Mouse (Mus musculus) kidney, adult 8-10 months (tissue): ENCODE results near the gene Tekt5.

Source experiments
- DNase-seq, 2 experiments: peaks; one replicate each; pipeline ENCODE4 v3.0.0; 2022

Gene Tekt5

DNA sequence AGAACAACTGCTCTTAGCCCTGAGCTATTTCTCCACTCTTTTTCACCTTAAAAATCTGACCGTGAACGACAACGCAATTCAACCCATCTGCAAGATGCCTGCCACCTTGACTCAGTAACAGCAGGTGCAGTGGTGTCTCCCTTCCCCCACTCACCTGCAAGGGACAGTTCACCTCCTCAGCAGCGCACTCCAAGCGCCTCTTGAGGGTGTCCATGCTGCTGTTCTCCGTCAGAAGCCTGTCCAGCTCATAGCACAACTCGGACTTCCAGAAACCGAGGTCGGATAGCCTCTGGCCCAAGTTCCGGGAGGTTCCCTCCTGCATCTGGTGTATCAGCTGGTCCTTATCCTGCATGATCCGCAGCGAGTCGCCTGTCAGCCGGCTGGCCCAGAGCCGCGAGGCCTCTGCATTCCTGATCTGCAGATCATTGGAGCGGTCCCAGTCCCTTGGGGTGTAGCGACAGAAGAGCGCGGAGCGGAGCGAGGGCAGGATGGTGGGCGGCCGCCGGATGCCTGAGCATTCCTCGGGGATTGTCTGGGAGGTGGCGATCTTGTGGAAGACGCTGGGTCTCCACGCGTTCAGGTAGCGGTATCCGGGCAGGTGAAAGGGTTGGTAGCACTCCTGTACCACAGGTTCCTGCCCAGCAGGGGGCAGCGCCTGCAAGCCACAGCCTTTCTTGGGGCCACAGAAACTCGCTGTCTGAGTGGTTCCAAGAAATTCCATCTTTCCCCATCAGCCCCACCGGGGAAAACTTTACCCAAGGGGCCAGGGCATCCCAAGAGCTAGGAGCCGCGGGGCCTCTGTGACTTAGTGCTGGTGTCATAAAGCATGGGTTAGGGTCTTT, at the start of gene Tekt5:
Gene Tekt5 (minus strand): TSS at position 792 of the 842 bp plus-strand sequence.
- peak; percentile 46 to 63 for DNase-seq

DNA sequence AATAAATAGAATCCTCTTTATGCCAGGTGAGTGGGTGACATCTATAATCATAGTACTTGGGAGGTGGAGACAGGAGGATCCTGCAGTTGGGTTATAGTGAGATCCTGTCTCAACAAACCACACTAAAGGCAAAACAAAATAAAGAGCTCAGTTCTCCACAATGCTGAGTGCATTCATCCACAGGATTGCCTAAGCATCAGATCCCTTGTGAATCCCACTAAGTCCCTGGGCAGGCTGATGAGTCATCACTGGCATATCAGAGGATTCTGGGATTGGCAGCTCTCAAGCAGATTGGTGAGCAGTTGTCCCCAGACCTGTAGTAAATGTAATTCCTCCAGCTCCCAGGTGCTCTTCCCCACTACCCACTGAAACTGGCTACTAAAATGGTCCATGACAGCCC, 48.4 kb upstream of the Tekt5 start:
- DNase-seq, result no peak

DNA sequence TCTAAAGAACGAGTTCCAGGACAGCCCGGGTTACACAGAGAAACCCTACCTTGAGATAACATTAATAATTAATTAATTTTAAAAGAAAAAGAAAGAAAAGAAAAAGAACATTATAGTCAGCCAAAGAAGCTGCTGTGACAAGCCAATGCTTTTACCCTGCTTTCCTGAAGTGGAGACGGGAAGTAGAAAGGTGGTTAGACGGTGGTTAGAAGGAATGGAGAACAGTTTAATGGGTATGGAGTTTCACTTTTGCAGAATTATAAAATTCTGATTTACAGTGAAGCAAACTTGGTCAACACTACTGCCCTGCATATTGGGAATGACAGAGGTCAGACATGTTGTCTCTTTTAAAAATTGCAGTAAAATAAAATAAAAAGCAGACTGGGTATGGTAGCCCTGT, 46.5 kb upstream of the Tekt5 start:
- DNase-seq, result no peak

DNA sequence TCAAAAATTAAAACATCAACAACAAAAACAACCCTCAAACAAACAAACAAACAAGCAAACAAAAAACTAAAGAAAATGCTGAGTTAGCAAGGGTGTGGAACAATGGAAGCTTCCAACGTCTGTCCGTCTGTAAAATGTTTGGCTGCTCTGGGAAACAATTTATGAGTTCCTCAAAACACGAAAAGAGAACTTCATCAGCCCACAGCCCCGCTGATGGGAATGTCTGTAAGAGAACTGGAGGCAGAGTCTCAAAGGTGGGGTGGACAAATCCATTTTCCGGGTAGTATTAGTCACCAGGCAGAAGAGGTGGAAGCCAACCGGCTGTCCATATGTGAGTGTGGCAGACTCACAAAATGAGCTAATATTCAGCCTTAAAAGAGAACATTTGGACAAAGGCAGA, 46.0 kb upstream of the Tekt5 start:
- no peak for DNase-seq

DNA sequence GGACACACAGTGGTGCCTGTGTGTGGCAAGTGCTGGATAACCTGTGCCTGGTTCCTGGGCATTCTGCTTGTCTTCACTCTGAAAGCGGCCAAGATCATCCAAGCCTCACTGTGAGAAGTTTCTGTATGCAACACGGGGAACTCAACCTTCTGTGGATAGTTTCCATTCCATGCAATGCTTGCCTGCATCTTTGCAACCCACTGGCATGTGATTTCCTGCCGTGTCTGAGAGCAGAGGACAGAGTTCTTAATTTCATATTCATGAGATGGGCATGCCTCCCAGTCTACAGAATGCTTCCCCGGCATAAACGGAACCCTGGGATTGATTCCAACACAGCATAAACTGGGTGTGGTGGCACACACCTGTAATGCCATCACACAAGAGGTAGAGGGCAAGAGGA, 42.8 kb upstream of the Tekt5 start:
- DNase-seq, result no peak

DNA sequence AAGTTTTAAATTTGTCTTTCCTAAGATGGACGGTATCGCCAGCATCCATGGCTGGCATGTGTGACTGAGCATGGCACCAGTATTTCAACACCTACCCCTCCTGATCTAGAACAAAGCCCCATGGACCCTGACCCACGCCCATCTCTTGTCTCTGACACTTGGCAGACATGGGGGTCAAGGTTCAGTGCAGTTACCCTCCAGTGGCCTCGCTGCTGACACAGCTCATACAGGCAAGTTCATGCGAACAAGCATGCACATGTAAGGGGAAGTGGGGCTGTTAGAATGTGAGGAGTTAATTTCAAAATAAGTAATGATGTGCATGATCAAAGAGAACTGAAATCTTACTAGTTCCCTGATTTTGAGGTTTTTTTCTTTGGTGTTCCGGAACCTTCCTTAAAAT, 40.9 kb upstream of the Tekt5 start:
- peak; percentile 64 to 69 for DNase-seq

DNA sequence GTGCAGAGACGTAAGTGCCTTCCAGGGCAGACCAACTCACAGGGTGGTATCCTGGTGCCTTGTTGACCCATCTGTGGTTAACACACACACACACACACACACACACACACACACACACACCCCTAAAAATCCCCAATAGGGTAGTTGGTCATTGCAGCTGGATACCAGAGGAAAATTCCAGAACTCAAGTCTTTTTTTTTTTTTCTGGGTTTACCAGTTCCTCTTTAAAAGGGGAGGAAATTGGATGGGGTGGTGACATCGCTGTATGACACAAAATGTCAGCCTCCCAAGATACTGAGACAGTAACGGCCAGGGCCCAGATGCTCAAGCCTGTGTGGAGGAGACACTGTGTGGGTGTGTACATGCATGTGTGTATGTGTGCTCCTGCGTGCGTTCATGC, 38.1 kb upstream of the Tekt5 start:
- no peak for DNase-seq

DNA sequence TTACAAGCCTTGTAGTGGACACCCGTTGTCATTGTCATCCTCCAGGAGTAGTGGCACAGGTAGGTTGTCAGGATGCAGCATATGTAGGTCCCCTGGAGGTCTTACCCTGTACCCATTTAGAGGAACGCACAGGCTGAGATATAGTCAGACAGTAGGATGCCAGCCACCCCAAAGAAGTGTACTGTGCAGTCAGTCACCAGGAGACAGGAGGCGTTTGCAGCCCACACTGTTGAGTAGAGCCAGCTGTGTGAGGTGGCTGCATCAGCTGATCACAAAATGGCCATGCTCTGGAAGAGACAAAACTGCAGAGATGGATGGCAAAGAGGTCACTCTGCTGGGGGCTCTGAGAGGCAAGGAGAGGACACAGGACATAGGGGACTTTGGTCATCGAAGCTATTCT, 37.1 kb upstream of the Tekt5 start:
- no peak for DNase-seq

DNA sequence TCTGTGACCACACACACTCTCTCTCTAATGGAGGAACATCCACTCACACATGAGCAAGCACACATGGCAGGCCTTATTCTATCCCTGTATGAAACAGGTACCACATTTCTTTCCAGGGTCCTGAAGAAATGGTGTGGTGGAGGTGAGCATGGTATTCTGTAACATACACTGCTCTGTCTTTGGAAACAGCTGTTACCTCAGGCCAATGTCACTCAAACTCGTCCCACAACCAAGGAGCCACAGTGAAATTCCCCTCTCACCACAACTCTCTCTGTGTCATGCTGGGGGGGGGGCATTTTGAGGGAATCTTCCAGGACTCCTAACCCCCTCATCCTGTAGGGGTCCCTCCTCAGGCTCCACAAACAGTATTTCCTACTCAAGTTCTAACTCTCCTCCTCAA, 36.6 kb upstream of the Tekt5 start:
- no peak for DNase-seq

DNA sequence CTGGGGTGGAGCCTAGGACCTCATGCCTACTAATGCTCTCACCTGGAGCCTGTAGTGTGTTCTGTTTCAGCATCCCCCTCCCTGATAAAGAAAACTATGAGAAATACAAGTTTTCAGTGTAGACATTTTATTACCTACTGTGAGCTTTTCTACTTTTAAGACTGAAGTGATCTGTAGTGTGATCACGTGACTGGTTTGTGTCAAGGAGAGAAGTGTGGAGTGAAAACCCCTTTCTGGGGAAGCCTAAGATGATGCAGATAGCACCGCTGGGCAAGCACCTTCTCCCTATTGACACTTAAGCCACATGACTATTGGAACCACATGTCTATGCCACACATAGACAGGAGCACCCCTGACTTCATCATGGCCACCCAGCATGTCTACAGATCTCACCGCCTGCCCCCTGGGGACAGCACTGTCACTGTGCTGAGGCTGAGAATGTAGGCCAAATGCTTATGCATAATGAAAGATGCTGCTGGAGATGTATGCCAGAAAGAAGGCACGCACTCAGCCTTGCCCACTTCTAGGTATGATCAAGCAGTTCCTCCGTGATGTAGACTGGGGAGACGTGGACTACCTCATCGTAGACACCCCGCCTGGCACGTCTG, 25.3 kb upstream of the Tekt5 start:
- no peak for DNase-seq

DNA sequence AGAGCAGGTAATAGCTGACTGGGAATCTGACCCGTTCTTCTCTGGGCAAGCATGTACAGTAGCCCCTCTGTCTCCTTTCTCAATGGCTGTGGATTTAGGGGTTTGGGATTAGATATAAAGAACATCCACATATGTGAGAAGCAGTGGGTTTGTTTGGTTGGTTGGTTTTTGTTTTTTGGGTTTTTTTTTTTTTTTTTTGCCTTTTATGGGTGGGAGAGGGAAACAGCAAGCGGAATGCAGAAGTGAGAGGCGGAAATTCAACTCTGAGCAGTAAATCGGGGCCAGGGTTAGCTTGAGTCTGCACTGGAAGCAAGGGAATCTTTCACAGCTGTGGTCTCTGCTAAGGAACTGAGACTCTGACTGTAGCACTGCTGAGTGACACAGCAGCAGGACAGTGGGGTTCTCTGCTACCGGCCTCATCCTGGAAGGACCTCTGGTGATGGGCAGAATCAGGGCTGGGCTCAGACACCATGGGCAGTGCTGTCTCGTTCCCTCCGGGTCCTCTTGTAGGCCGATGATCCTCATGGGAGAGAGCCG, 22.5 kb upstream of the Tekt5 start:
- DNase-seq, result no peak

DNA sequence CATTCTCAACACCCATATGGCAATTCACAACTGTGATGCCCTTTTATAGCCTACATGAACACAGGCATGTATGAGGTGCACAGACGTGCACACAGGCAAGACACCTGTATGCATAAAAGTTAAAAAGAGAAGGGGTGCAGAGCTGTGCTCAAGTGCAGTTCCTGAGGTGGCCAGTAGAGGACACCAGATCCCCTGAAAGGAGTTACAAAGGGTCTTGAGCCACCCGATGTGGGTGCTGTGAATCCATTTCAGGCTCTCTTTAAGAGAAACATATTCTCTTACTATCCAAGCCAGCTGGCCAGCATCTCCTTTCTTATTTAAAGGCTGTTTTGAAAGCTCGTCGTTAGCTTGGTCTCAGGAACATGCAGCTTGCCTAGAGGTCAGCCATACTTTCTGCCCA, 21.6 kb upstream of the Tekt5 start:
- no peak for DNase-seq

DNA sequence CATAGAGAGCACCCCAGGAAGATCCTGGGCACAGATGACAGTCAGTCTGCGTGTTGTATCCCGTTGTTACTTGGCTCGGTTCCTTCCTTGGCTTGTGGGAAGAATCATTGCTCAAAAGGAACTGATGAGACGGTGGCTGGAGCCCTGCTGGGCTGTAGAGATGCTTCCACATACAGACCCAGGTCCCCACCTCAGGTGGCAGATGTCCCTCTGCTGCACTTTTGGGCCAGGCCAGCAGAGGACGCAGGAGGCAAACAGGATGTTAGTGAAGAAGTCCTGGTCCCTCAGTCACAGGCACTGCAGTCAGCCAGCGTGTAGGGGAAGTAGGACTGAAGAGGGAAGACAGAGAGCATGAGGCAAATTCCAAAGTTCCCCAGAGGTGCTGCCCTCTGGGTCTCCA, 20.7 kb upstream of the Tekt5 start:
- DNase-seq, result peak; percentile 54 to 69

DNA sequence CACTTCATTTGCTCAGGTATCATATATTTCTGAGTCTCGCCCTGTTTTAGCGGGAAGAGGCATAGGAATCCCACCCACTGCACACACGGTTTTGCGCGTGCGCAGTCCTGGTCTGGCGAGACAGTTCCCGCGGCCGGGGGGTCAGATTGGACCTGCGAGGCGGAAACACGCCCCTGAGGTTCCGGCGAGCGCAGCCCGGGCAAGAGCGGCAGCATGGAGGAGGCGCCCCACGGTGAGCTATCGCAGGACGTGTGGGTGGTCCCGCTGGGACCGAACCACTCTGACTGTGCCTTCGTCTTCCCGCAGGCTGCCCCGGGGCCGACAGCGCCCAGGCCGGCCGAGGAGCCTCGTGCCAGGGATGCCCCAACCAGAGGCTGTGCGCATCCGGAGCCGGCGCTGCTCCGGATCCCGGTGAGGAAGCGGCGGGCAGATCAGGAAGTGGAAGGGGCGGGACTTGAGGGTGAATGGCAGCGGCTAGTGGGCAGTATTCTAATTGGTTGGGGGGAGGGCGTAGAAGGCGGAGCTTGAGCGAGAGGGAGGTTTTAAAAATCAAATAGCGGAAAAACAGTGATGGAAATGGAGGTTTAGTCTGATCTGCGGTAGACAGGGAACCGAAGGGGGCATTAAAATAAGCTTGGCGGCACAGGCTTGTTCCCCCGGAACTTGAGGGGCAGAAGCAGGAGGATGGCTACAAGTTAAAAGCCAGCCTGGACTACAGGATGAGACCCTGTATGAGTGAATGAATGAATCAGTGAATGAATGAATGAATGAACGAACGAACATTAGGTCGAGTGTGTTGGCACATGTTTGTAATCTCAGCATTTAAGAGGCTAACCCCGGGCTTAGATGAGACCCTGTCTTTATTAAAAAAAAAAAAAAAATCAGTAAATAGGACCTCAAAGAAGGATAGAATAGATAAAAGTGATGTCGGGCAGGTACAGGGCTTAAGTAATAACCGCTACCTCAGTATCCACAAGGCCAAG, 16.8 kb upstream of the Tekt5 start, which contains the start of gene Nubp1:
Gene Nubp1 (plus strand): TSS at position 185 of the 983 bp plus-strand sequence.
- DNase-seq, result peak; percentile 93 to 94

DNA sequence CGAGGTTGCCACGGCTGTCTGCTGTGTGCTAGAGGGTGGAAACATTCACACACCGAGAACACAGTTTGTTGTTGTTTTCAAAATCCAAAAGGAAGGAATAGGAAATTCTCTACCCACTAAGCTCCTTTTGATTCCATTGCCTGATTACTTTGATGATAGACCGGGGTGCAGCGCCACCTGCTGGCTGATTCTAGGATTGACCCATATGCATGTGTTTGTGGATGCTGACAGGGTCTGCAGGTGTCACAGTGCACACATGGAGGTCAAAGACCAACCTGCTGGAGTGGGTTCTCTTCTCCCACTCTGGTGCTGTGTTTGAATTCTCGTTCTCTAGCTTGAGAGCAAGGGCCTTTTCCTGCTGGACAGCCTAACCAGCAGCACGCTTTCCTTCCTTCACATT, 3.9 kb upstream of the Tekt5 start:
- DNase-seq, result peak; percentile 52 to 85

DNA sequence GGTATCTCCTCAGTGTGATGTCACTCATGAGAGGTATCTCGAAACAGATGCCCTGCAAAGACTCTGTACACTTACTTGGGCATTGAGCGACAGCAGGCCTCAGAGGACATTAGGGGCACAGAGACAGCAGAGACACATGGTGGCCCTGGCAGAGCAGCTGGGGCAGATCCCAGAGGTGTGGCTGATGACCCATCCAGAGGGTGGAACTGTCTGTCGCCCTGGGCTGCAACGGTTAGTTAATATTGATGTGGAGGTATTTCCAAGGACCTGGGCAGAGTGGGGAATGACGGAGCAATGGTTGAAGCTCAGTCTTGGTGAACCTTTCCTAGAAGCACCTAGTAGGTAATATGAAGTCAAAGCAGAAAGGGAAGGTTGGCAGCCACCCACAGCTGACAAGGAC, 3.5 kb upstream of the Tekt5 start:
- no peak for DNase-seq

DNA sequence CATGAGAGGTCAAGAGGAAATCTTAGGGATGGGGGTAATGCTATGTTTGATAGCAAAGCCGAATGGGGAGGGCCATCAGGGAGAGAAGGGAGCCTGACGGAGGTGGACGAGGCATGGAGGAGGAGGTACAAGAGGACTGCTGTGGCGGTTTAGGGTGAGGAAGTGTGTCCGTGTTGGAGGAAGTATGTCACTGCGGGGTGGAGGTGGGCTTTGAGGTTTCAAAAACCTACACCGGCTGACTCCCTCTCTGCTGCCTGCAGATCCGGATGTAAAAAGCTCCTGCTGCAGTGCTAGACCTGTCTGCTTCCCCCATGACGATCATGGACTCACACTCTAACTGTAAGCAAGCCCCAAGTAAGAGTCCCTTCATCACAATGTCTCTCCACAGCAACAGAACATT, 2.7 kb downstream of the Tekt5 start:
- no peak for DNase-seq

DNA sequence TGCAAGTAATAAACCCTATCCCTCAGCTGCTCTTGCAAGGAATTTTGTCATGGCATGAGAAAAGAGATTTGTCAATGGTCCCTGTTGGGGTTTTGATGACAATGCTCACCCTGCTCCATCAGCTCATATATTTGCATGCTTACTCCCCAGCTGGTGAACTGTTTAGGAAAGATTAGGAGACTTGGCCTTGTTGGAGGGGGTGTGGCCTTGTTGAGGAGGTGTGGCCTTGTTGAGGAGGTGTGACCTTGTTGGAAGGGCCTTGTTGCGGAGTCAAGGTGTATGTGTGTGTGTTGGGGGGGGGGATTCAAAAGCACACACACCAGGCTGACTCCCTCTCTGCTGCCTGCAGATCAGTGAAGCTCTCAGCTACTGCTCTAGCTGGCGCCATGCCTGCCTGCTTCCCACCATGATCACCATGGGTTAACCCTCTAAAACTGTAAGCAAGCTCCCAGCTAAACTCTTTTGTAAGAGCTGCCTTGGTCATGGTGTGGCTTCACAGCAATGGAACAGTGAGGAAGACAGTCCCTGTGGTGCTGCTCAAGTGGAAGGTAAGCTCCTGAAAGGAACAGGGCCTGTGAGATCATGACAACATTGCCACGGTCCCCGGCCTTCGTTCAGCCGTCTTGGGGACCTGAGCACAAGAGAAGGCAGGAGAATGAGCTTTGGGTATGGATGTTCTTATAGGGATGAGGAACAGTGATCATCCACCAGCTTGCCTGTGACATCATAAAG, 6.5 kb downstream of the Tekt5 start:
- DNase-seq, result no peak

DNA sequence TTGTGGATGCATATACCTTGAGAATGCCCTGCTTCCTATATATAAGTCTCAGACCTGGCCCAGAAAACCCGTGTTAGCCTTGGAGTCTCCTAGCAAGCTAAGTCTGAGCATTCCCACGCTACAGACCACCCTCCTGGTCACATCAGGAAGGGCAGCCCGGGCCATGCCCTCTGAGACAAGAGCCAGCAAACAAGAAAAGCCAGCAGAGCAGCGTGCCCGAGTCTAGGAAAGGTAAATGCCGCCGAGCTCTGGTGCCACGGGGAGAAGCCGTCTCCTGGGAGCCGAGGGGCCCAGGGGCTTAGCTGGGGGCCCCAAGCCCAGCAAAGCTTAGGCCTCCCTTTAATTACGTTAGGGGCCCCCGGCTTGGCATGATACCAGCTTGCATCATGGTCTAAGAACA, 10.0 kb downstream of the Tekt5 start:
- DNase-seq, result no peak

DNA sequence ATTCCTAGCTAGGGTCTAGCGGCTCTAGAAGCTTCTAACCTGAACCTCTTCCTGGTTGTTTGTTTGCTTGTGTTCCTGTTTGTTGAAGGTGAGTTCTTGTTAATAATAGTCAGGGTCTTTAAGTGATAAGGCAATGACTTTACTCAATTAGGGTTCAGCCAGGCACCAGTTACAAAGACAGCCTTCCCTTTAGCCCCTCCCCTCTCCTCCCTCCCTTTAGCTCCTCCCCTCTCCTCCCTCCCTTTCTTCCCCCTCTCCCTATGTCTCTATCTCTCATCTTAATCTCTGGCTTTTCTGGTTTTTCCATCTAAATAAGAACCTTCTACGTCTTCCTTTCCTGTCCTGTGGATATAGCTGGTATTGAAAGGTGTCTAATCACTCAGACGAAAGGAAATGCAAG, 10.7 kb downstream of the Tekt5 start:
- DNase-seq, result no peak

DNA sequence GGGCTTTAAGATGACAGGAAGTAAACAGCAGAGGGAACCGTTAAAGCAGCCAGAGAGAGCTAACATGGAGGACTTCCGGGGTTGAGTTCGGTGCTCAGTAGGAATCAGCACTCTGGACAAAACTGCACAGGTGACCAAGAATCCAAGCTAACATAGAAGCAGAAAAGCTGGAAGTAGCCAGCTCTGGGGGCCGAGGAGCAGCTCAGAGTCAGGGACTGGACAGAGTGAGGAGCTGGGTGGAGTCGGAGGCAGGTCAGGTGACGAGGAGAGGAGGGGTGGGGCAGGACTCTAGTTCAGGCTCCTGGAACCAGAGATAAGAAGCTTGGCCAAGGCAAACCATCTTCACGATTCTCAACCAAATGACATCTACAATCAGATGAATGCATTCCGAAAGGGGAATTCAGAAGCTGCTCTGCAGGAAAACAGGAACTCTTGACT, 11.2 kb downstream of the Tekt5 start:
- DNase-seq, result peak in 1 of 2 experiments; percentile 14

DNA sequence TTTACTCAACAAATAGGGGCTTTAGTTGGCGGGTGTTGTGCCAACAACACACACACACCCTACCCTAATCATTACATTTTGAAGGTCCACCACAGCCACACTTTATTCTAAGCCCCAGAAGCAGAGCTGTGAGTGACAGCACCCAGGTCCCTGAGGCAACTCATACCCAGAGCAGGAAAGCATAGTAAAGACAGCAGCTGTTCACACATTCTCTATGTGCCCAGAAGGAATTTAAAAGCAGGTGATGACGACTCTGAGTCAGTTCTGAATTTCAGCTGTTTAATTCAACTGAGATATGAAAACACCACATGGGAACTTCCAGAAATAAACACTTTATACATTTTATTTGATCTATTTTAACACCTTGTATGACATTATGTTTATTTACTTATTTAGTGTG, 15.8 kb downstream of the Tekt5 start:
- no peak for DNase-seq
